Mouse (Mus musculus) gastrocnemius, postnatal 36 days (tissue): ENCODE measurements around the gene Ghdc. TPM values are rescaled to one million over a fixed set of nuclear protein-coding genes. Genes with fewer than 3 reads are reported as not detected.
A peak's percentile ranks its signal among the peaks of the same experiment; 100 is the strongest.

Experiments used
- DNase-seq, 2 experiments: peaks; one replicate each; pipeline ENCODE4 v3.0.0; 2022
- intact Hi-C: fragments of 180-260 bp; cut with DNase I; formaldehyde crosslinking; loops from one replicate; pipeline ENCODE4 v1.15.1; 2025
- total RNA-seq, 2 experiments: library from RNA; stranded (reverse); gene quantifications; 2 replicates each; pipeline ENCODE4 v1.2.3; 2021

Ghdc gene
- total RNA-seq, 2 experiments from 2014 or later = 4.4 to 5.0 TPM

GRCm38 (mm10) chr11:100785774-100786173, 15.0 kb upstream of the Ghdc start:
- intact Hi-C loops = no loop called here
- DNase-seq = no peak

- DNase-seq = no peak
- intact Hi-C loops = loop anchor here (5.0 kb wide), 1 partner anchor 103 kb away; no protein-coding TSS in a partner anchor
These were observed 13.5 kb upstream of the Ghdc start for GRCm38 (mm10) chr11:100784286-100784685.

DNA sequence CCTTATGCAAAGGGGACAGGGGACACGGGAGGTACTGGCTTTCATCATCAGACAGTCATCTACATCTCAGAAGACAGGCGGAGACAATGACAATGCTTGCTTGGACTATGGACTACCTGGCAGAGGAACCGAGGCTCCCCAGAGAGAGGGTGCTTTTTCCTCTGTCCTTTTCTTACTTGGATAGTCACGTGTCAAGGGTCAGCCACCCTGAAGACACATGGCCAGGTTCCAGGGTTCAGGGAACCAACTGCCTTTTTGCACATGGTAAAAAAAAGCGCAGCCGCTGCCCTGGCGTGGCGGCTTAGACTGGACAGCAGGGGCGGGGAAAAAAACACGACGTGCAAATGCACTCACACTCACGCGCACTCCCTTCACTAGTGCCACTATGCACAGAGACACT, 11.8 kb upstream of the Ghdc start:
- DNase-seq = no peak

GRCm38 (mm10) chr11:100781763-100782475, 11.2 kb upstream of the Ghdc start:
- intact Hi-C loops = loop anchor here (5.0 kb wide), 1 partner anchor 105 kb away; no protein-coding TSS in a partner anchor

More for the DNA sequence above, 11.8 kb upstream of the Ghdc start:
- intact Hi-C loops = loop anchor here (5.0 kb wide), 1 partner anchor 105 kb away; no protein-coding TSS in a partner anchor

DNA sequence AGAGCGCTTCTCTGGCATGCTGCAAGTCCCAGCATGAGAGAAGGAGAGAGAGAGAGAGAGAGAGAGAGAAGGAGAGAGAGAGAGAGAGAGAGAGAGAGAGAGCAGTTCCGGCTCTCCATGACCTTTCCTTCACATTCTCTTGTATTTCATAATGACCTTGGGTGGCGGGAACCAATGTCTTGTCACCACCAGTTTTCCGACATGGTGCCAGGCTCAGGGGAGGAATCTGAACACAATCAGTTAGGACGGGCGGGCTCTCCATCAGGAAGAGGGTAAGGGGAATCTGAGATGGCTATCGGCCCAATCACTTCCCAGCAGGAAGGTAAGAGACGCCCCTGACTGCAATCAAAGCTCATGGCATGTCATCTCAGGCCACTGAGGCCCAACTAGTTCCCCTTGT, 9.5 kb upstream of the Ghdc start:
- intact Hi-C loops = loop anchor here (5.0 kb wide), 1 partner anchor 107 kb away; no protein-coding TSS in a partner anchor
- no peak for DNase-seq

More at GRCm38 (mm10) chr11:100781763-100782475, 11.2 kb upstream of the Ghdc start:
- no peak for DNase-seq

- no peak for DNase-seq
- intact Hi-C loops = no loop called here
These were observed 7.3 kb upstream of the Ghdc start for GRCm38 (mm10) chr11:100778069-100778468.

- no peak for DNase-seq
- intact Hi-C loops = no loop called here
These were observed 5.2 kb upstream of the Ghdc start for GRCm38 (mm10) chr11:100775921-100776320.

GRCm38 (mm10) chr11:100774261-100774660, 3.5 kb upstream of the Ghdc start:
- intact Hi-C loops = no loop called here
- DNase-seq = no peak

GRCm38 (mm10) chr11:100769980-100770379, 777 bp downstream of the Ghdc start:
- intact Hi-C loops = loop anchor here (10.0 kb wide), 1 partner anchor 185 kb away; no protein-coding TSS in a partner anchor
- DNase-seq = no peak

DNA sequence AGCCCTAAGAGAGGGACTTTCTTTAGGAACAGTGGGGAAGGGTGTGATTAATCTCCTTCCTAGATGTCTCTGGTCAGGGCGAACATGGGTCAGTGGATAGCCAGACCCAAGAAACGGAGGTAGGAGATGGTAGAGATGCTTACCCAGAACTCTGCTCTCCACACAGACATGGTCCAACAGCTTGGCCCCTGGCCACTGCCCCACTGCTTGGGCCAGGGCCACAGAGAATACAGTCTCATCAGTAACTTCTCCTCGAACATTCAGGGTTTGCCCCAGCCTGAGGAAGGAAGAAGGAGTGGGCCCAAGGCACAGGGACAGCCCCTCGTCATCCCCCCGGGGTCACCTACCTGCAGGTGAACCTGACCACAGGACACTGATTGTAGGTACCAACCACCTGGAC, 2.9 kb downstream of the Ghdc start:
- intact Hi-C loops = loop anchor here (10.0 kb wide), 1 partner anchor 187 kb away; no protein-coding TSS in a partner anchor
- no peak for DNase-seq

DNA sequence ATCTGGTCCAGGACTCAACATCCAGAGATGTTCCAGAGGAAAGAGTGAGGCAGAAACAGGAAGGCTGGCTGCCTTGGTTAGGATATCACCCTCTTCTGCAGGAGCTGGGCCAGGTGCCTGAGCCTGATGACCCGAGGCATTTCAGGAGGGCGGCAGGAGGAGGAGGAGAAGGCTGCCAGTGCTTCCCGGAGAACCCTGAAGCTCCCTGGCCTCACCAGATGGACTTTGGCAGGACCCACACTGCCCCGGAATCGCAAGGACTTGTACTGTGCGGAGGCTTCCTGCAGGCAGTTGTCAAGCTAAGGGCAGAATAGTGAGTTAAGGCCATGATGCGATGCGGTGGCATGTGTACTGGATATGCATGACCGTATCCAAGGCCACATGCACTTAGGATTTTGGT, 4.0 kb downstream of the Ghdc start:
- no peak for DNase-seq
- intact Hi-C loops = loop anchor here (10.0 kb wide), 1 partner anchor 188 kb away; no protein-coding TSS in a partner anchor

DNA sequence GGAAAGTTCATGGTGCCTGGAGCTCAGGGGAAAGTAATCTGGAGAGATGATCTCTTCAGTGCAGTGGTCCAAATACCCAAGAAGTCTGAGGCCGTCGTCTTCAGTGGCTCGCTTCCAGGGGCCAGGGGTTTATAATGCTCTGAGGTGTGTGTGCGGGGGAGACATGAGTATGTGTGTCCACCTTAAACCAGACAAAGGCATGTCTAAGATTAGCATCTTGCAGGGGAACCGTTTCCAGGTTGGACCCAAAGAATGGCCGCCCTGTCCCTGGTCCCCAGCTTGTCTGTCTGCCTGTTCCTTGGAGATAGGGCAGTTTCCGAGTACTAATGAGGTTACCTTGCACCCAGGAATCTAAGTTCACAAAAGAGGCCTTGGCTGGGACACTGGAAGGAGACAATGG, 7.9 kb downstream of the Ghdc start, which contains the start of gene Hcrt:
Hcrt (minus strand) TSS at position 101 of the 400 bp plus-strand sequence.
- DNase-seq = no peak
- intact Hi-C loops = loop anchor here (10.0 kb wide), 1 partner anchor 192 kb away; no protein-coding TSS in a partner anchor

DNA sequence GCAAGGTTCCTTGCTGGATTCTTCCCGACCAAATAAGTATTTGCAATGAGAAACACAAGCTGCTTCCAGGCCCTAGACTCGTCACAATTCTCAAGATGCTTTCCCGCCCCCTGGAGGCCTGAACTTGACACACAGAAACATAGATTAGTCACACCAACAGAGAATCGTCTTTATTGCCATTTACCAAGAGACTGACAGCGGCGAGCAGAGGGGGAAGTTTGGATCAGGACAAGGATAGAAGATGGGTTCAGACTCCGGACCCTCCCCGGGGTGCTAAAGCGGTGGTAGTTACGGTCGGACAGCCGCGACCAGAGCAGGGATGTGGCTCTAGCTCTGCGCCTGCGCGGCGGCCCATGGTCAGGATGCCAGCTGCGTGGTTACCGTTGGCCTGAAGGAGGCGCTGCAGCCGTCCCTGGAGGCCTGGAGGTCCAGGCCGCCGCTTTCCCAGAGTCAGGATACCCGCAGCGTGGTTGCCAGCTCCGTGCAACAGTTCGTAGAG, 9.2 kb downstream of the Ghdc start:
- DNase-seq = peak; percentile 78 to 93
- intact Hi-C loops = loop anchor here (2.0 to 10.0 kb wide), 2 partner anchors 47 to 193 kb away; no protein-coding TSS in a partner anchor

DNA sequence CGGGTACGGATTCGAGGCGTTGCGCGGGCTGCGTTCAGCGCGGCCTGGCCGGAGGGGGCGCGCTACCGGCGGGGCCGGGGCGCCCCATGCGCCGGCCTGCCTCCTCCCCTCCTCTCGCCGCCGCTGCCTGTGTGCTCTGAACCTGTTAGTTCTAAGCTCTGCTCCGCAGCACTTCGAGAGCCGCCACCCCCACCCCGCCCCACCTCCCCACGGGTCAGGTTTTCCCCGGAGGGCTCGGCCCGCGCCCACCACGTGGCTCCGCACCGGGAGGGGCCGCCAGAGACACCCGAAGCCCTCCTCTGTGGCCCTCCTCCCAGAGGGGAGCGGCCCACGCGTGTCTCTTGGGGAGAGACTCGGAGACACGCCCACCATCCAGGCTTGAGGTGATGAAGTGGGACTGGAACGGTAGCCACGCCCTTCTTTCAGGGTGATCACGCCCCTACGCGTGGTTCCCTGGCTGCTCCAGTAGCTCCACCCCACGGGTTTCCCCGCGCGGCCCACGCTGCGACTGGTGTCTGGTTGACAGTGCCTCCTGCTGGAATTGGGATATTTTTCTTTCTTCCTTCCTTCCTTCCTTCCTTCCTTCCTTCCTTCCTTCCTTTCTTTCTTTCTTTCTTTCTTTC, 11.0 kb downstream of the Ghdc start, which contains the start of gene Kcnh4:
Kcnh4 (minus strand) TSS at position 332 of the 623 bp plus-strand sequence.
- intact Hi-C loops = loop anchor here (2.0 to 10.0 kb wide), 4 partner anchors 15 to 318 kb away; partner anchors contain the start of gene Hsd17b1
- no peak for DNase-seq

DNA sequence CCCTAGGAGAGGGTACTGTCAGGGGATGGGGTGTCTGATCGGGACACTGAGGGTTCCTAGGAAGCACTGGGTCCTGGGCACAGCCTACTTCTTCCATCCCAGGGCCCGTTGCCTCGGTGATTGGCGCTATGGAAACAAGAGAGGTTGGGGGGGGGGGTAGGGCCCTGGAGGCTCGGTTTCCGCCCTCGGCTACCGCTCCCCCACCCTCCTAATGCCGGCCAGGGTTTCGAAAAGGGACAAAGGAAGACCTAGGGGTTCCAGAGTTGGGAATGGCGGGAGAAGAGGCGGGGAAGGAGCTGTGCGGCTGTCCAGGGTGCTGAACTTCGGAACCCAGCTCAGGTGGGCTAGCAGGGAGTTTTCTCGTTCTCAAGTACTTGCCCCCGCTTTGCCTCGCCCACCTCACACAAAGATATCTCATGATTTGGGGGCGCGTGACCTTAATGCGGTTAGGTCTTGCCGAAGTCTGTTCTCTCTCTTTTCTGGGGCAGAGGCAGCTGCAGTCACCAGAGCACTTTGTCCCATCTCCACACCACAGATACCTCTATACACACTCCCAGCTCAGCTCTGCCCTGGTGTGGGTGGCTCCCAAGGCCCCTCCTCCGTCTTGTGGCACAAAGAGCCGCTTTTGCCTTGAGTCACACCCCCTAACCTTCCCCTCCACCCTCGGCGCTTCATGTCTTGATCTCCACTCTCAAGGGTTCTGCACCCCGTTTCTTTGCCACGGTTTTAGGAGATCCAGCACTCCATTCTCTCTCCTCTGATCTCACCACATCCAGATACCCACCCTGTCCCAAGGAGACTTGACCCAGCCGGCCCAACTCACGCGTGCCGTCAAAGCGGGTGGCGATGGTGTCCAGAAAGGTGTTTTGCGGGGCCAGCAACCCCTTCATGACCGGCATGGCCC, 11.8 kb downstream of the Ghdc start:
- intact Hi-C loops = loop anchor here (2.0 to 5.0 kb wide), 2 partner anchors 14 to 318 kb away; partner anchors contain the start of gene Hsd17b1
- DNase-seq = no peak

DNA sequence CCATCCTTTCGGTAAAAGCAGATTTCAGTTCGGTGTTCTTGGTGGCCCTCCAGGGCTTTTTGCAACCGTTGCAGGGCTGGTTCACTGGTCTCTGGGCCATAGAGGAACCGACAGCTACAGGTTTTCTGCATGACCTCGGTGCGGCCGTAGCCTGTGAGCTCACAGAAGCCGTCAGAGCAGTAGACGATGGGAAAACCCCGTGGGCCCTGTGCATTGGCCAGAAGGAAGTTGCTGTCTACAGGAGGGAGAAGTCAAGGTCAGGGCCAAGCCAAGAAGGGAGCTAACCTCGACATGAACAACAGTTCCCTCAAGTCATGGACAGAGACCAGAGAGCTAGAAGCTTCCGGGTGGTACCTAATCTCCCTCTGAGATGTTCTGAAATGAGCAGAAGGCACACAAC, 13.2 kb downstream of the Ghdc start:
- intact Hi-C loops = loop anchor here (5.0 kb wide), 1 partner anchor 320 kb away; the partner anchor contains the start of gene Hsd17b1
- DNase-seq = no peak

DNA sequence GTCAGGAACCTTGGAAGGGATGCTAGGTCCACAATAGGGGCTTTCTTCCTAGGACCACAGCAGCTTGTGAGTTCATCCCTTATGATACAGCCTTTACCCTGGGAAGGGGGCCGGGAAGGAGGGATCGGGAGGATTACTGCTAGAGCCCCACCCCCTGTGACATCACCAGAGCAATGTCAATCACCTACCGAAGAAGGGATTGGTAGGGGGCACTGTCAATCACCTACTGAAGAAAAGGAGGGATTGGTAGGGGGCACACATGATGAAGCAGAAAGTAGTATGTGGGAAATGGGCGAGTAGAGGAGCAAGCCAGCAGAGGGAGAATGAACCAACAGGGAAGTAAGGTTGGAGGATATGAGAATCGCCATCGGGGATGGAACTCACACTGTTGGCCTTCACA, 14.3 kb downstream of the Ghdc start:
- no peak for DNase-seq
- intact Hi-C loops = loop anchor here (5.0 kb wide), 1 partner anchor 321 kb away; the partner anchor contains the start of gene Hsd17b1

DNA sequence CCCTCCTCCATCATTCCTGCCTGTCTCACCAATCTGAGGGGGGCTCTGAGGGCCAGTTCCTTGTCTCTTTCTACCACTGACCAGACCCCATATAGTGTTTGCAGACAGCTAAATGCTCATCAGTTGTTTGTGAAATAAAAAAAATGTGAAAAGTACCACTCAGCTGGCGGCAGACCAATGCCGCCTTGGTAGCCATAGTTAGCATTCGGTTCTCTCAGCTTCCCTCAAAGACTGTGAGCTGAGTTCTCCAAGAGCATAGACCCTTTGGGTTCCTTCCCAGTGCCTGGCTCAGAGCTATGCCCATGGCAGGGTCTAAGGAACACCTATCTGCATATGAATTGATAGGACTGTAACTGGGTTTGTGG, 16.1 kb downstream of the Ghdc start:
- DNase-seq = no peak
- intact Hi-C loops = loop anchor here (5.0 kb wide), 1 partner anchor 323 kb away; the partner anchor contains the start of gene Hsd17b1

DNA sequence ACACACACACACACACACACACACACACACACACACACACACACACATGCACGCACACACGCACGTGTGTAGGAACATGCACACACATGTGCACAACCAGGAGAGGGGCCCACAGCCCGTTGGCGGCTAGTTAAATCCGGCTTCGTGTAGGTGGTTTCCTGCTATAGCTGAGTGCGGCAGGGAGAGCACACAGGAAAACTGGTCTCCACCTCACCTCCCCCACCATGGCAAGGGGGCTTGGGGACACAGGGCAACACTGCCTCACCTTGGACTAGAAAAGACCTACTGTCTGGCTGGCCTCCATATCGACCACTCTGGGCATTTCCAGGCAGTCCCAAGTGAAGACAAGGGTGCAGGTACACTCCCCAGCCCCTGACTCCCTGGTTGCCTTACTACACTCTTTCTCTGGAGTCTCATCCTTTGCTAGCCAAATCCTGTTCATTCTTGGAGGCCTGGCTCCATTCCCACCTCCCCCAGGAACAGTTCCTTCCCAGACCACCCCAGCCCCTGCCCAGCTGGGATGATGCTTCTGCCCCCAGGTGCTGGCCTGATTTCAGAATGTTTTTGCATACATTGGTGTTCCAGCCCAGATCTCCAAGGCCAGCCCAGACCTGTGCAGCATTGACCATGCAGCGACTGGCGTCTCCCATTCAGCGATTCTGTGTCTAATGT, 16.6 kb downstream of the Ghdc start:
- no peak for DNase-seq
- intact Hi-C loops = no loop called here
